Mouse (Mus musculus) CH12.LX (cell line): ENCODE data around the gene Rpgr. TPM values are rescaled to one million over a fixed set of nuclear protein-coding genes. Genes with fewer than 3 reads are reported as not detected.

ENCODE experiments used
- DNase-seq: peaks from one replicate; pipeline ENCODE4 v3.0.0-alpha.2; 2013; ENCODE audit errors: extremely low read depth
- H3K27ac ChIP-seq: 2 replicates; pipeline ENCODE4 v1.5.1; 2012; ENCODE audit warnings: low read depth, mild to moderate bottlenecking, control low read depth, moderate library complexity; ENCODE audit not compliant: insufficient read depth
- H3K27me3 ChIP-seq: replicated peaks from 2 replicates; pipeline ENCODE3; 2012; ENCODE audit warnings: inconsistent platforms
- H3K36me3 ChIP-seq, 2 experiments: replicated peaks in 1 of 2; 2 replicates each; pipeline versions ENCODE3 to v1.6.1; 2012; ENCODE audit warnings: inconsistent platforms in 1 of 2, low read length in 1 of 2, mild to moderate bottlenecking in 1 of 2, mixed read lengths in 1 of 2, moderate library complexity in 1 of 2; ENCODE audit not compliant: control insufficient read depth in 1 of 2, insufficient read depth in 1 of 2
- H3K4me1 ChIP-seq, 2 experiments: 2 replicates each; pipeline ENCODE4 v1.6.1; 2012; ENCODE audit warnings: inconsistent platforms in 1 of 2, moderate library complexity in 1 of 2; ENCODE audit not compliant: insufficient read depth in 2 of 2, control insufficient read depth in 1 of 2
- H3K4me2 ChIP-seq: 2 replicates; pipeline ENCODE4 v1.6.1; 2012; ENCODE audit warnings: low read depth, mild to moderate bottlenecking, control low read depth; ENCODE audit not compliant: poor library complexity, insufficient read depth, severe bottlenecking
- H3K4me3 ChIP-seq, 3 experiments: fragments of 150-350 bp in 1 of 3; sonication (generic) in 1 of 3; replicated peaks in 1 of 3; 2 replicates each; pipeline versions ENCODE3 to v1.5.1; 2011 to 2012; ENCODE audit warnings: low read depth in 2 of 3, low read length in 2 of 3, mild to moderate bottlenecking in 2 of 3, moderate library complexity in 2 of 3, control low read depth in 1 of 3, improper control_type of control experiment in 1 of 3, inconsistent platforms in 1 of 3, mixed read lengths in 1 of 3; ENCODE audit not compliant: poor library complexity in 1 of 3
- H3K79me2 ChIP-seq: replicated peaks from 2 replicates; pipeline ENCODE4 v1.6.1; 2012; ENCODE audit warnings: mild to moderate bottlenecking, moderate library complexity; ENCODE audit not compliant: control insufficient read depth, poor library complexity, insufficient read depth, severe bottlenecking; ENCODE audit errors: extremely low read depth
- H3K9ac ChIP-seq: 2 replicates; pipeline ENCODE4 v1.6.1; 2012; ENCODE audit warnings: low read depth, mild to moderate bottlenecking, control low read depth, moderate library complexity; ENCODE audit not compliant: insufficient read depth
- H3K9me3 ChIP-seq: replicated peaks from 2 replicates; pipeline ENCODE3; 2012; ENCODE audit warnings: low read length, inconsistent platforms, mixed read lengths
- CHD1 ChIP-seq: IDR thresholded peaks from 2 replicates; pipeline ENCODE4 v1.6.1; 2012; ENCODE audit warnings: low read depth, low read length, improper control_type of control experiment, inconsistent platforms
- CTCF ChIP-seq, 2 experiments: IDR thresholded peaks in 1 of 2; conservative IDR thresholded peaks in 1 of 2; 2 replicates each; pipeline ENCODE4 v1.5.1; 2011 to 2012; ENCODE audit warnings: low read depth in 2 of 2, low read length in 2 of 2, improper control_type of control experiment in 1 of 2, inconsistent platforms in 1 of 2, mild to moderate bottlenecking in 1 of 2, moderate library complexity in 1 of 2
- ELF1 ChIP-seq: IDR thresholded peaks from 2 replicates; pipeline ENCODE4 v1.6.1; 2014; ENCODE audit warnings: low read depth, mild to moderate bottlenecking, inconsistent platforms, low read length, improper control_type of control experiment
- ETS1 ChIP-seq: conservative IDR thresholded peaks from 2 replicates; pipeline ENCODE4 v1.6.1; 2012; ENCODE audit warnings: low read depth, mild to moderate bottlenecking, inconsistent platforms, low read length, improper control_type of control experiment, moderate library complexity
- GABPA ChIP-seq: IDR thresholded peaks from 2 replicates; pipeline ENCODE4 v1.6.1; 2012; ENCODE audit warnings: low read depth, low read length, improper control_type of control experiment, inconsistent platforms; ENCODE audit not compliant: insufficient replicate concordance
- HCFC1 ChIP-seq: IDR thresholded peaks from 2 replicates; pipeline ENCODE4 v1.6.1; 2012; ENCODE audit warnings: low read depth, mild to moderate bottlenecking, inconsistent platforms, low read length, improper control_type of control experiment
- IRF4 ChIP-seq: IDR thresholded peaks from 2 replicates; pipeline ENCODE4 v1.6.1; 2014; ENCODE audit warnings: low read depth, mild to moderate bottlenecking, inconsistent platforms, low read length, improper control_type of control experiment
- KAT2A ChIP-seq: IDR thresholded peaks from 2 replicates; pipeline ENCODE4 v1.6.1; 2012; ENCODE audit warnings: low read length, improper control_type of control experiment, inconsistent platforms; ENCODE audit not compliant: insufficient replicate concordance
- MEF2A ChIP-seq: IDR thresholded peaks from 2 replicates; pipeline ENCODE4 v1.6.1; 2014; ENCODE audit warnings: low read depth, mild to moderate bottlenecking, inconsistent platforms, low read length, improper control_type of control experiment, borderline replicate concordance
- MXI1 ChIP-seq: IDR thresholded peaks from 2 replicates; pipeline ENCODE4 v1.6.1; 2011; ENCODE audit warnings: mild to moderate bottlenecking, low read depth, low read length, improper control_type of control experiment
- MYC ChIP-seq: IDR thresholded peaks from 2 replicates; pipeline ENCODE4 v1.6.1; 2011; ENCODE audit warnings: low read depth, mild to moderate bottlenecking, improper control_type of control experiment, low read length
- NELFE ChIP-seq: IDR thresholded peaks from 2 replicates; pipeline ENCODE4 v1.6.1; 2011; ENCODE audit warnings: low read depth, low read length, improper control_type of control experiment
- NRF1 ChIP-seq: IDR thresholded peaks from 2 replicates; pipeline ENCODE4 v1.6.1; 2014; ENCODE audit warnings: low read depth, mild to moderate bottlenecking, inconsistent platforms, low read length, improper control_type of control experiment, moderate library complexity
- POLR2A ChIP-seq: IDR thresholded peaks from 2 replicates; pipeline ENCODE4 v1.6.1; 2011; ENCODE audit warnings: low read depth, mild to moderate bottlenecking, improper control_type of control experiment, low read length
- POLR2AphosphoS2 ChIP-seq: IDR thresholded peaks from 2 replicates; pipeline ENCODE4 v1.6.1; 2011; ENCODE audit warnings: low read depth, low read length, improper control_type of control experiment
- RAD21 ChIP-seq: IDR thresholded peaks from 2 replicates; pipeline ENCODE4 v1.6.1; 2011; ENCODE audit warnings: low read depth, mild to moderate bottlenecking, low read length, improper control_type of control experiment, moderate library complexity
- RCOR1 ChIP-seq: conservative IDR thresholded peaks from 2 replicates; pipeline ENCODE4 v1.6.1; 2012; ENCODE audit warnings: low read depth, mild to moderate bottlenecking, inconsistent platforms, low read length, improper control_type of control experiment
- SMC3 ChIP-seq: IDR thresholded peaks from 2 replicates; pipeline ENCODE4 v1.6.1; 2011; ENCODE audit warnings: low read depth, low read length, improper control_type of control experiment
- TCF12 ChIP-seq: IDR thresholded peaks from 2 replicates; pipeline ENCODE4 v1.6.1; 2014; ENCODE audit warnings: low read depth, mild to moderate bottlenecking, inconsistent platforms, low read length, improper control_type of control experiment
- UBTF ChIP-seq: IDR thresholded peaks from 2 replicates; pipeline ENCODE4 v1.6.1; 2012; ENCODE audit warnings: low read depth, mild to moderate bottlenecking, inconsistent platforms, low read length, improper control_type of control experiment, moderate library complexity
- USF1 ChIP-seq: IDR thresholded peaks from 2 replicates; pipeline ENCODE4 v1.6.1; 2014; ENCODE audit warnings: low read depth, mild to moderate bottlenecking, inconsistent platforms, low read length, improper control_type of control experiment
- ZC3H11A ChIP-seq: IDR thresholded peaks from 2 replicates; pipeline ENCODE4 v1.6.1; 2012; ENCODE audit warnings: low read depth, mild to moderate bottlenecking, inconsistent platforms, low read length, improper control_type of control experiment
- ZKSCAN1 ChIP-seq: IDR thresholded peaks from 2 replicates; pipeline ENCODE4 v1.6.1; 2012; ENCODE audit warnings: low read depth, inconsistent platforms, low read length, improper control_type of control experiment, borderline replicate concordance
- dilution Hi-C: fragments of 300-500 bp; cut with MboI; formaldehyde crosslinking; loops from 2 replicates; pipeline ENCODE4 v1.14.3; 2020; ENCODE audit warnings: low sequenced_read_pairs; ENCODE audit not compliant: extremely low pct_unique_long_range_greater_than_20kb, extremely low pct_ligation_motif_present
- in situ Hi-C: fragments of 300-500 bp; cut with MboI; formaldehyde crosslinking; loops from 3 replicates; pipeline ENCODE4 v1.14.3; 2019; ENCODE audit warnings: low sequenced_read_pairs, low pct_ligation_motif_present, low pct_unique_long_range_greater_than_20kb, mixed read lengths
- polyA plus RNA-seq: library from polyadenylated mRNA; unstranded; fragments of >175 nt; gene quantifications from 2 replicates; pipeline ENCODE4 v1.2.1, GENCODE M21; 2012; ENCODE audit warnings: low read depth; ENCODE audit not compliant: insufficient read length
- total RNA-seq, 2 experiments: library from RNA; depleted of rRNA; stranded (reverse); fragments of 300-350 nt in 1 of 2; fragments of >200 nt in 1 of 2; gene quantifications; 2 replicates each; pipeline ENCODE4 v1.2.3; 2012 to 2014

Gene Rpgr
- total RNA-seq (2012; rRNA removed) = 3.6 and 4.8 TPM in 2 replicates
- 7.1 and 8.2 TPM in 2 replicates for total RNA-seq (2014; rRNA removed)
- polyA plus RNA-seq = 5.9 TPM in 2 replicates

DNA sequence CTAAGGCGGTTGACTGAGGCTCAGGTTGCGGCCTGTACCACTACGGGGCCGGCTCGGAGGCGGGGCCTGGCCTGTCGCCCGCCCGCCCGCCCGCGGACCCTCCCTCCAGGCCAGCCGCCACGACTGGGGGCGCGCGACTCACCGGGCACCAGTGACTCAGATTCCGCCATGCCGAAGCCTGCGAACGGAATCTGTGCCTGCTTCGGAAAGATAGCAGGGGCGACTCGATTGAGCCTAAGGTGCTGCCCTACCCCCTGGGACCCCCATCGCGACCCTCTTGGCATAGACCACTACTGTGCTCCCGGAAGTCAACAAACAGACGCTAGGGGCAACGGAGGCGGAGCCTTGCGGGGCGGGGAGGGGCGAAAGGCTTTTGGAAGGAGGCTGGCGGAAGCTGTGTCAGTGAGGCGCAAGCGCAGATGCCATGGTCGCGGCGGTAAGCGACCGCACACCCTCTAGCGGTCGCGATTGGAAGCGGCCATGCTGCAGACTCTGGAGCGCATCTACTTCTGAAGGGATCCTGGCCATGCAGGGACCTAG is at the start of gene Rpgr:
Rpgr (minus strand) TSS at position 511 of the 540 bp plus-strand sequence.
- H3K4me2 ChIP-seq = no peak within 1 kb of the TSS
- no peaks in the 10 kb centered on the region for H3K27me3 ChIP-seq
- H3K27ac ChIP-seq = peak within 1 kb of the TSS; percentile 19; the same call in 1 of the 2 replicates
- no peaks in the 10 kb centered on the region for H3K9me3 ChIP-seq
- H3K36me3 ChIP-seq = peaks cover 0 to under 1% of the 10 kb centered on the region in 2 experiments
- in situ Hi-C loops = no loop called here
- TF ChIP-seq SMC3 (peak; percentile 23), MXI1 (peak; percentile 70), ELF1 (peak; percentile 78), POLR2AphosphoS2 (no peak), CTCF (conservative IDR thresholded peaks at IDR 0.05 in 1 of 2, IDR thresholded peaks at IDR 0.05 in 1 of 2; ENCODE audit: low read depth in 2 of 2, low read length in 2 of 2) (peak; percentile 37 to 57; a peak in 3 of 4 replicates), NRF1 (peak; percentile 83), USF1 (no peak), HCFC1 (peak; percentile 62), IRF4 (no peak)
- TF ChIP-seq, all 38 proteins: peak for 6
- Histone ChIP-seq H3K9ac (peak within 1 kb of the TSS; percentile 80), H3K4me3 (peak within 1 kb of the TSS; percentile 55 to 92 (median 73)), H3K79me2 (no peaks in the 10 kb centered on the region), H3K4me1 (peaks cover 0 to 3% of the 10 kb centered on the region in 2 experiments; a peak in 1 of 4 replicates)
- peak; percentile 82 for DNase-seq
- dilution Hi-C loops = no loop called here

DNA sequence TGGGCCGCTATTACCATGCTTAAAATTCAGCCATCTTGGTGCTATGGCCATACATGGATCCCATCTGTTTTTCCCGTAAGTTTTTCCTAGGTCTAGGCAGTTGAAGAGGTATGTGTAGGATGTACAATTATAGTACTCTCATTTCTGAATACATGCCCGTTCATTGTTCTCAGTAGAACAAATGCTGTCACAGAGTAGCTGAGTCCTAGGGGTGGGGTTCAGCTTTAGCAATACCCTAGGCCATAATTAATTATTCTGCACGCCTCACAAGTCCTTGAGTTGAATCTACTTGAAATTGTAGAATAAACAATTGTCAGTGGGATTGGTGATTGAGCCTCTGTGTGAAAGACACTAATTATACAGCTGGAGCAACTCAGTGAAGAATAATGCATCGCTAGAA is 41.5 kb upstream of the Rpgr start:
- no peaks in the 10 kb centered on the region for H3K9me3 ChIP-seq

DNA sequence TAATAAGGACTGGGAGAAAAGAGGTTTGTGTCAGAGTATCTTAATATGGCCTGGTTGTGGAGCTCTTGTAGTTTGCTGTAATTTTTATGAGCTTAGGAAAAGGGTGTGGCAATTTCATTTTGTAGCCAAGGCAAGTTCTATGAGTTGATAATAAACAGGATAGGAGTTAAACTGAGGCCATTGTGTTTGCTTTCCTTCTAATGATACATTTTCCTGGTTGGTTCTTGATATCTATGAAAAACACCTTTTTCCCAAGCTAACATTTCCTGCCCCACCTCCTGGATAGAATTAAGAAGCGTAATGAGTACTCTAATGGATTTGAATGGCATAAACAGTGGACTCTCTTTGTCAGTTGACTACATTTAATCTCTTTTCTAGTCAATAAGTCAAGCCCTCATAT is 41.1 kb upstream of the Rpgr start:
- in situ Hi-C loops (no loop called here), dilution Hi-C loops (no loop called here)

More for the DNA sequence above, 41.5 kb upstream of the Rpgr start:
- Histone ChIP-seq H3K36me3 (no peaks in the 10 kb centered on the region), H3K79me2 (no peaks in the 10 kb centered on the region), H3K27ac (no peak overlapping the region), H3K4me1 (no peaks in the 10 kb centered on the region), H3K27me3 (no peaks in the 10 kb centered on the region), H3K4me3 (no peak overlapping the region), H3K9ac (no peak overlapping the region), H3K4me2 (no peak overlapping the region)
- no peak for DNase-seq
- dilution Hi-C loops (no loop called here), in situ Hi-C loops (no loop called here)
- no peak for TF ChIP-seq NELFE
- no peak for TF ChIP-seq NRF1
- no peak for TF ChIP-seq MXI1

More for the DNA sequence above, 41.1 kb upstream of the Rpgr start:
- TF ChIP-seq SMC3 = no peak
- no peak for TF ChIP-seq RCOR1
- TF ChIP-seq CHD1 = no peak
- no peak for TF ChIP-seq ZC3H11A
- TF ChIP-seq TCF12 = no peak
- TF ChIP-seq ELF1 = no peak
- no peak for TF ChIP-seq MEF2A
- no peak for TF ChIP-seq MYC
- TF ChIP-seq ZKSCAN1 = no peak
- no peak for TF ChIP-seq POLR2A
- TF ChIP-seq ETS1 = no peak
- no peak for TF ChIP-seq GABPA
- no peak for TF ChIP-seq KAT2A
- TF ChIP-seq CTCF (conservative IDR thresholded peaks at IDR 0.05 in 1 of 2, IDR thresholded peaks at IDR 0.05 in 1 of 2; ENCODE audit: low read depth in 2 of 2, low read length in 2 of 2) = no peak
- no peak for TF ChIP-seq UBTF
- TF ChIP-seq NRF1 = no peak
- no peak for TF ChIP-seq RAD21
- H3K9me3 ChIP-seq = no peaks in the 10 kb centered on the region
- H3K4me2 ChIP-seq = no peak overlapping the region
- H3K36me3 ChIP-seq = no peaks in the 10 kb centered on the region
- H3K27ac ChIP-seq = no peak overlapping the region
- no peaks in the 10 kb centered on the region for H3K79me2 ChIP-seq
- no peak for DNase-seq
- no peaks in the 10 kb centered on the region for H3K27me3 ChIP-seq
- no peak overlapping the region for H3K9ac ChIP-seq
- no peaks in the 10 kb centered on the region for H3K4me1 ChIP-seq
- H3K4me3 ChIP-seq = no peak overlapping the region
